Mouse (Mus musculus) midbrain, postnatal 0 days (tissue): ENCODE results near the gene Gbx2. TPM values are rescaled to one million over a fixed set of nuclear protein-coding genes. Genes with fewer than 3 reads are reported as not detected.

Experiments used
- ATAC-seq: fragments of 200-750 bp; cut with Nextera tagmentation; 2 replicates; pipeline ENCODE4 v1.8.0; 2017; ENCODE audit warnings: moderate number of reproducible peaks, mild to moderate bottlenecking, moderate TSS enrichment, moderate library complexity; ENCODE audit not compliant: low FRiP score
- DNase-seq: peaks from one replicate; pipeline ENCODE4 v3.0.0-alpha.2; 2015; ENCODE audit warnings: low spot score
- H3K27ac ChIP-seq: fragments of 300-500 bp; sonication (generic); 2 replicates; pipeline ENCODE4 v1.5.1; 2014; ENCODE audit warnings: low read depth, mild to moderate bottlenecking, low read length, mixed read lengths
- H3K27me3 ChIP-seq: fragments of 300-500 bp; sonication (generic); 2 replicates; pipeline ENCODE4 v1.6.1; 2014; ENCODE audit warnings: low read length, control low read depth, mixed read lengths; ENCODE audit not compliant: insufficient read depth
- H3K36me3 ChIP-seq: fragments of 300-500 bp; sonication (generic); 2 replicates; pipeline ENCODE4 v1.6.1; 2014; ENCODE audit warnings: low read length, control low read depth, mixed read lengths; ENCODE audit not compliant: insufficient read depth
- H3K4me1 ChIP-seq: fragments of 300-500 bp; sonication (generic); 2 replicates; pipeline ENCODE4 v1.6.1; 2014; ENCODE audit warnings: mild to moderate bottlenecking, control low read depth, antibody characterized with exemption, low read length, mixed read lengths; ENCODE audit not compliant: insufficient read depth
- H3K4me2 ChIP-seq: fragments of 300-500 bp; sonication (generic); 2 replicates; pipeline ENCODE4 v1.6.1; 2014; ENCODE audit warnings: low read depth, mild to moderate bottlenecking, low read length, mixed read lengths; ENCODE audit not compliant: poor library complexity, severe bottlenecking
- H3K4me3 ChIP-seq: fragments of 300-500 bp; sonication (generic); 2 replicates; pipeline ENCODE4 v1.5.1; 2014; ENCODE audit warnings: low read depth, mild to moderate bottlenecking, low read length, moderate library complexity
- H3K9ac ChIP-seq: fragments of 300-500 bp; sonication (generic); replicated peaks from 2 replicates; pipeline ENCODE4 v1.6.1; 2014; ENCODE audit warnings: mild to moderate bottlenecking, low read length, moderate library complexity, mixed read lengths; ENCODE audit not compliant: poor library complexity, severe bottlenecking
- H3K9me3 ChIP-seq: fragments of 300-500 bp; sonication (generic); 2 replicates; pipeline ENCODE4 v1.6.1; 2016; ENCODE audit warnings: low read length, control low read depth
- CTCF ChIP-seq: IDR thresholded peaks from 2 replicates; pipeline ENCODE4 v1.5.1; 2016; ENCODE audit warnings: antibody characterized with exemption, mild to moderate bottlenecking
- WGBS: fragments of 180-500 bp; shearing (Covaris S2); extraction: QIAGEN DNeasy Blood & Tissue Kit; methylation state at CpG from one replicate; pipeline ENCODE4 v1.1.7; 2014; 5-methylcytosine and 5-hydroxymethylcytosine counted together
- polyA plus RNA-seq: library from polyadenylated mRNA; unstranded; fragments of >200 nt; fragmentation: Nextera tagmentation; extraction: Ambion mirVana; gene quantifications from 2 replicates; pipeline ENCODE4 v1.2.1, GENCODE M21; 2015
- total RNA-seq: library from RNA; depleted of rRNA; stranded (reverse); fragments of >200 nt; gene quantifications from 2 replicates; pipeline ENCODE4 v1.2.3, GENCODE M21; 2014

The Gbx2 gene
- total and polyA plus RNA-seq, 2 experiments from 2014 or later = 9.9 to 22.8 TPM

DNA sequence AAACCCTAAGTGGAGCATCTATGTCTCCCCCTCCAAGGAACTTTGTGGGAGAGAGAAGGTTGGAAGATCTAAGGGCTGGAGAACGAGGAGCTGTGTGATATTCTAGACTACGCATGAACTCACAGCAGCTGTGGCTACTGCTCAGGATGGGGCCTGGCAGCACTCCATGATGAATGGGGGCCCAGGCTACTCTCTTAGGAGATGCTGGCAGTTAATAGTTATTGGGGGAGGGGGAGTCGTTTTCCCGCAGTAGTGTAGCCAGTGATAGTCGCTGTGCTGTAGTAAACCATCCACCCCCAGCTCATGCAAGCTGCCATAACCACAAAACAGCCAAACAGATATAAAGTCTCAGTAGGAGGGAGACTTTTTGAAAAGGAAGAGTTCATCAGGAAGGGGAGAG, 18.6 kb downstream of the Gbx2 start:
- H3K4me3 ChIP-seq = no peak overlapping the region
- no peak overlapping the region for H3K4me2 ChIP-seq
- H3K4me1 ChIP-seq = no peaks in the 10 kb centered on the region
- H3K27me3 ChIP-seq = peaks cover 12% of the 10 kb centered on the region
- TF ChIP-seq CTCF = no peak
- no peak for ATAC-seq
- H3K9me3 ChIP-seq = no peaks in the 10 kb centered on the region
- no peak overlapping the region for H3K9ac ChIP-seq
- 49% methylated on average over 5 of the region's 5 CpGs for WGBS
- H3K27ac ChIP-seq = no peak overlapping the region
- no peak for DNase-seq
- no peaks in the 10 kb centered on the region for H3K36me3 ChIP-seq

DNA sequence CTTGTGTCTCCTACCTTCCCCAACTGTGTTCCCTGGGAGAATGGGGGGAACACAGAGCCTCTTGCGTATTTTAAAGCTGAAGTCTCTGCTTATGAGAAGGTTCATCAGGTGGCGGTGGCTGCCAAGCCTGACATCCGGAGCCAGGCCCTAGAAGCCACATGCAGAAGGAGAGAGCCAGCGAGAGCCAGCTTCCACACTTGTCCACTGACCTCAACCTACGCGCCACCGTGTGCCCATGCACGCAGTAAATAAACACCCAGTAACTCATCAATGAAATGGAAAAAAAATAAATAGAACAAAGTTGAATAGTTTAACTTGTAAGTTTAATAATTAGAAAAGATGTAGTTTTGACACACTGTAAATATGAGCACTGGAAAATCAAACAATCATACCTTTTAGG, 21.2 kb downstream of the Gbx2 start:
- no peak for TF ChIP-seq CTCF
- DNase-seq (no peak), ATAC-seq (no peak)
- H3K27ac ChIP-seq = no peak overlapping the region
- H3K9ac ChIP-seq = no peak overlapping the region
- H3K9me3 ChIP-seq = no peaks in the 10 kb centered on the region
- H3K36me3 ChIP-seq = no peaks in the 10 kb centered on the region
- H3K4me3 ChIP-seq = no peak overlapping the region
- 0 out of 2 replicates have a peak, but pooled peaks cover 3% of the 10 kb centered on the region for H3K27me3 ChIP-seq
- no peak overlapping the region for H3K4me2 ChIP-seq
- WGBS = 91% methylated on average over 8 of the region's 8 CpGs
- no peaks in the 10 kb centered on the region for H3K4me1 ChIP-seq

DNA sequence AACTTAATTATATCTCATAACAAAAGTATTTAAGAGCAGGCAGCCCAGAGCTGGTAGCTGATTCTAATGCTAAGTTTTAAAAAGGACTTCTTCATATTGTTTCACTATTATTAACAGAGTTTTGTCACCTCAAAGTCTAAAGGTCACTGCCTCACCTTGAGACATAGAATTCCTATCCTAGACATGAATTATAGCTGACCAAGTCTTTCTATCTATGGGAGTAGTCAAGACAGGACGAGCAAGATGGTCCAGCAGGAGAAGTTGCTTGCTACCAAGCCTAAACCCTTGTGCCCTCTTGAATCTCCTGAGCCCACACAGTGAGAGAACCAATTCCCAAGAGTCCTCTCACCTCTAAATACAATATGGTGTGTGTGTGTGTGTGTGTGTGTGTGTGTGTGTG, 28.3 kb downstream of the Gbx2 start:
- Histone ChIP-seq H3K4me1 (no peaks in the 10 kb centered on the region), H3K27me3 (no peaks in the 10 kb centered on the region), H3K9ac (no peak overlapping the region), H3K4me3 (no peak overlapping the region), H3K36me3 (no peaks in the 10 kb centered on the region), H3K9me3 (no peaks in the 10 kb centered on the region), H3K27ac (no peak overlapping the region), H3K4me2 (no peak overlapping the region)
- no peak for DNase-seq
- 95% methylated on average over 1 of the region's 1 CpGs for WGBS
- no peak for TF ChIP-seq CTCF
- ATAC-seq = no peak

DNA sequence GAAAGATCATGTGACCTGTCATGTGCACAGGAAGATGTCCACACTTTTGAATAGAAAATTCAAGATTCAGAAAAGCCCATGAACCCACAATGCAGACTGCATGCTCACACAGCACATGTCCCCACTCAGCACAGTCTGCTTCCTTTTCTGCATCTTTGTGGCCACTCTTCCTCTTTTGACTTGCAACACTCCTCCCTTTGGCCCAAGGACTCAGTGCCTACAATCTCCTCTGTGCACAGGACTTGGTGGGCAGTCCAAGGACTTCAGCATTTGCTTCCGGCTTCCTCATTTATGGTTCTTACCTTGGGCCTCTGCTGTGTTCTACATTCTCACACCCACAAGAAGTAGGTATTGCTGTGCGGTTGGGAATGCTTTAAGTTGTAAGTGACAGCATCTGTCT, 28.7 kb downstream of the Gbx2 start:
- H3K4me1 ChIP-seq = no peaks in the 10 kb centered on the region
- ATAC-seq (no peak), DNase-seq (no peak)
- no peak for TF ChIP-seq CTCF
- H3K9ac ChIP-seq = no peak overlapping the region
- H3K27me3 ChIP-seq = no peaks in the 10 kb centered on the region
- H3K27ac ChIP-seq = no peak overlapping the region
- no peak overlapping the region for H3K4me3 ChIP-seq
- H3K36me3 ChIP-seq = peaks cover 3% of the 10 kb centered on the region; the same call in 1 of the 2 replicates
- no peak overlapping the region for H3K4me2 ChIP-seq
- H3K9me3 ChIP-seq = no peaks in the 10 kb centered on the region
- WGBS = 99% methylated on average over 2 of the region's 2 CpGs

DNA sequence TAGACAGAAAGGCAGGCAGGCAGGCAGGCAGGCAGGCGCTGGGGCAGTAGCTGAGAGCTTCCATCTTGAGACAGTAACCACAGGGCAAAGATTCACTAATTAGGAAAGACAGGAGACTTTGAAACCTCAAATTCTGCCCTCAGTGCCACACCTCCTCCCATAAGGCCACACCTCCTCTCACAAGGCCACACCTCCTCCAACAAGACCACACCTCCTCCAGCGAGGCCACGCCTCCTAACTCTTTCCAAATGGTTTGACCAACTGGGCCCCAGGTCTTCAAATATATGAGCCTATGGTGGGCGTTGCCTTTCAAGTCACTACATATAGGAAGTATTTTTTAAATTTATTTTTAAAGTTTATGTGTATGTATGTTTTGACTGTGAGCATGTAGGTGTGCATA, 29.6 kb downstream of the Gbx2 start:
- TF ChIP-seq CTCF = no peak
- Histone ChIP-seq H3K4me2 (no peak overlapping the region), H3K9me3 (no peaks in the 10 kb centered on the region), H3K27me3 (no peaks in the 10 kb centered on the region), H3K36me3 (peaks cover 7% of the 10 kb centered on the region), H3K4me3 (no peak overlapping the region), H3K4me1 (no peaks in the 10 kb centered on the region), H3K9ac (no peak overlapping the region), H3K27ac (no peak overlapping the region)
- DNase-seq (no peak), ATAC-seq (no peak)
- 84% methylated on average over 4 of the region's 4 CpGs for WGBS

DNA sequence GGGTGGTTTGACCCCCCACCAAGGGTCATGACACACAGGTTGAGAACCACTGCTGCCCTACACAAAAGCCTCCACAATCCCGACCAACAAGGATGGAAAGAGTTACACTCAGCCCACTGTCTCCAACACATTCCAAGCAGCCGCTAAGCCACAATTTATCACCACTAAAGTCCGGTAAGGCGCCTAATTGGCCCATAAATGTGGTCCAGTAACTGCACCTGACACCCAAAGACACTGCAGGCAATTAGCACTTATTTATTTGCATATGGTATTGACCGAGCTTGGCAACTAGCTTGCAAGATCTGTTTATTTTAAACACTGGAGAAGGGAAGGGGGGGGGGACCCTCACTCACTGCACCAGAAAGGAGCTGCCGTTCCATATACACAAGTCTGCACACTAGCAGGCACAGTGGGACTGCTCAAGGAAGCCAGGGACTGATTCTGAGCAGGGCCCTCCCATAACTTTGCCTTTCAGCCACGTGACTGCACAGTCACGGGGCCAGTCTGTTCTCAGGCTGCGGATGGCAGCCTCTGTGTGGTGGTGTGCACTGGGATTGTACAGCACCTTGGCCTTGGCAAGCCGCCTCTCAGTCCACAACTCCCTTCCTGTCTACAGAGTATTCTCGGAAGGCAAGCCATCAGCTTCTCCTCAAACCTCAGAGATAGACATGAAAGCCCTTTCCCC, 31.1 kb downstream of the Gbx2 start:
- DNase-seq (no peak), ATAC-seq (no peak)
- H3K9me3 ChIP-seq = no peaks in the 10 kb centered on the region
- no peak for TF ChIP-seq CTCF
- no peak overlapping the region for H3K27ac ChIP-seq
- H3K4me3 ChIP-seq = no peak overlapping the region
- no peak overlapping the region for H3K9ac ChIP-seq
- no peaks in the 10 kb centered on the region for H3K4me1 ChIP-seq
- no peaks in the 10 kb centered on the region for H3K27me3 ChIP-seq
- H3K36me3 ChIP-seq = peaks cover 15% of the 10 kb centered on the region
- WGBS = 85% methylated on average over 11 of the region's 11 CpGs
- no peak overlapping the region for H3K4me2 ChIP-seq
